Comparison of ENCODE assay signal across 7 mouse cellular contexts in genomic region chr14:25476453-25476852, GRCm38 (mm10). TPM values are rescaled to one million over a fixed set of nuclear protein-coding genes. Genes with fewer than 3 reads are reported as not detected.
DNase-seq lines count a peak whose midpoint lies in the region; ATAC-seq and TF ChIP-seq lines count a peak whose summit lies in the region.

No protein-coding gene starts in this region.

- H3K9me3 ChIP-seq in forebrain, embryonic 15.5 days: no peaks in the 10 kb centered on the region
- no peaks in the 10 kb centered on the region for H3K9me3 ChIP-seq in midbrain, embryonic 15.5 days

- no peak overlapping the region for H3K9ac ChIP-seq in forebrain, embryonic 15.5 days (replicated peaks)
- H3K9ac ChIP-seq in midbrain, embryonic 15.5 days: no peak overlapping the region

- H3K4me3 ChIP-seq in kidney, adult 2 months (ENCODE audit: insufficient read depth, low read depth, low read length): no peak overlapping the region
- H3K4me3 ChIP-seq in forebrain, embryonic 15.5 days: no peak overlapping the region
- no peak overlapping the region for H3K4me3 ChIP-seq in midbrain, embryonic 15.5 days

- H3K4me2 ChIP-seq in forebrain, embryonic 15.5 days (replicated peaks): no peak overlapping the region
- no peak overlapping the region for H3K4me2 ChIP-seq in midbrain, embryonic 15.5 days

- H3K36me3 ChIP-seq in kidney, adult 2 months (ENCODE audit: control insufficient read depth, insufficient read depth, low read length): no peaks in the 10 kb centered on the region
- H3K36me3 ChIP-seq in forebrain, embryonic 15.5 days: no peaks in the 10 kb centered on the region
- no peaks in the 10 kb centered on the region for H3K36me3 ChIP-seq in midbrain, embryonic 15.5 days (replicated peaks)

- H3K27me3 ChIP-seq in kidney, adult 2 months (replicated peaks; ENCODE audit: control insufficient read depth, insufficient read depth, low read length): no peaks in the 10 kb centered on the region
- no peaks in the 10 kb centered on the region for H3K27me3 ChIP-seq in forebrain, embryonic 15.5 days
- H3K27me3 ChIP-seq in midbrain, embryonic 15.5 days (replicated peaks): no peaks in the 10 kb centered on the region

- ATAC-seq in forebrain, embryonic 15.5 days (replicated peaks): no peak
- no peak for ATAC-seq in midbrain, embryonic 15.5 days (replicated peaks)

- no peak for DNase-seq in kidney, adult 2 months
- no peak for DNase-seq in kidney, adult 9 months
- peak; percentile 86 for DNase-seq in cerebellum, adult 9-10 months
- no peak for DNase-seq in ovary, adult 18-20 months (ENCODE audit: low spot score)
- no peak for DNase-seq in spleen, postnatal 4 days (ENCODE audit: low spot score in 2 of 2)

- WGBS in kidney, adult 2 months: 54% methylated on average over 3 of the region's 3 CpGs
- 67% methylated on average over 3 of the region's 3 CpGs for WGBS in forebrain, embryonic 15.5 days
- 84% methylated on average over 3 of the region's 3 CpGs for WGBS in midbrain, embryonic 15.5 days

- peak overlapping the region; percentile 54 for H3K27ac ChIP-seq in kidney, adult 2 months (ENCODE audit: insufficient read depth, low read depth, low read length)
- peak overlapping the region; percentile 90 for H3K27ac ChIP-seq in forebrain, embryonic 15.5 days (replicated peaks)
- peak overlapping the region; percentile 35 for H3K27ac ChIP-seq in midbrain, embryonic 15.5 days

- no peak for TF ChIP-seq POLR2A in kidney, adult 2 months (IDR thresholded peaks at IDR 0.05; ENCODE audit: low read depth, low read length)

- TF ChIP-seq CTCF in kidney, adult 2 months (conservative IDR thresholded peaks at IDR 0.05; ENCODE audit: insufficient read depth, insufficient read length, low read depth, low read length): no peak

- H3K4me1 ChIP-seq in kidney, adult 2 months (ENCODE audit: control insufficient read depth, insufficient read depth, low read length): peaks cover 81% of the 10 kb centered on the region
- H3K4me1 ChIP-seq in forebrain, embryonic 15.5 days: peaks cover 98% of the 10 kb centered on the region
- H3K4me1 ChIP-seq in midbrain, embryonic 15.5 days: peaks cover 99% of the 10 kb centered on the region

RNA-seq across cellular contexts. Expression of gene Zmiz1, which starts 17.5 kb away (rescaled TPM):
- polyA plus RNA-seq in kidney, adult 2 months (2012; rRNA removed): 37.8 and 42.6 TPM in 2 replicates
- polyA plus RNA-seq in forebrain, embryonic 15.5 days (2015; fragmentation: Nextera tagmentation; extraction: Ambion mirVana): 57.5 and 63.9 TPM in 2 replicates
- polyA plus RNA-seq in midbrain, embryonic 15.5 days (2015; fragmentation: Nextera tagmentation; extraction: Ambion mirVana): 77.3 and 78.8 TPM in 2 replicates

Comparison
In these comparisons a context has a peak if more than half of its experiments do, and no peak if none do; other contexts are left out.
1. H3K27ac ChIP-seq: peak in every context shown above with its lines; median percentile 90 in forebrain, embryonic 15.5 days; 54 in kidney, adult 2 months; 35 in midbrain, embryonic 15.5 days.